Mouse (Mus musculus) heart, postnatal 14 days (tissue): ENCODE measurements at regions not wholly inside any gene's neighbourhood (a gene's known extent, or its start where the extent isn't known, plus 50 kb on each side); places are given as distances from the start of the nearest gene placed in this dataset.
A peak's percentile ranks its signal among the peaks of the same experiment; 100 is the strongest.

Experiments used
- DNase-seq, 2 experiments: peaks; one replicate each; pipeline ENCODE4 v3.0.0; 2021 to 2022
- intact Hi-C: fragments of 180-260 bp; cut with DNase I; formaldehyde crosslinking; loops from one replicate; pipeline ENCODE4 v1.15.1; 2025

GRCm38 (mm10) chr4:55978539-55978938, 446.3 kb upstream of the Klf4 start:
- intact Hi-C loops: no loop called here
- DNase-seq: no peak

DNA sequence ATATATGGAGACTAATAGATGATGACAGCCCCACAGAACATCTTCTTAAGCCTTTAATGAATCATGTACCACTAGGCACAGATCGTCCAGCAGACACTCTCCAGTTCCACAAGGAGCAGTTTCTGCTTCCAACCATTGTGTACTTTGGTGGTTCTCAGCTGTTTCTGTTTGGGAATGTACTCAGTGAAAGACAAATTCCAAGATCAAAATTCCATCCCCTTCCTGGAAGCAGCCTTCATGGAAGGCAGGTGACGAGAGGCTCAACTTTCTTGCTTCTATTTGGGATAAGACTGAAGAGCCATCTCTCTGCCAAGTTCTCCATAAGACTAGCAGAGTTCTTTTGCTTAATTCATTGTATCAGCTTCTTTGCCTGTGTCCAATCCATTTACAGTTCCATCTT, 444.0 kb upstream of the Klf4 start:
- DNase-seq: no peak
- intact Hi-C loops: no loop called here

DNA sequence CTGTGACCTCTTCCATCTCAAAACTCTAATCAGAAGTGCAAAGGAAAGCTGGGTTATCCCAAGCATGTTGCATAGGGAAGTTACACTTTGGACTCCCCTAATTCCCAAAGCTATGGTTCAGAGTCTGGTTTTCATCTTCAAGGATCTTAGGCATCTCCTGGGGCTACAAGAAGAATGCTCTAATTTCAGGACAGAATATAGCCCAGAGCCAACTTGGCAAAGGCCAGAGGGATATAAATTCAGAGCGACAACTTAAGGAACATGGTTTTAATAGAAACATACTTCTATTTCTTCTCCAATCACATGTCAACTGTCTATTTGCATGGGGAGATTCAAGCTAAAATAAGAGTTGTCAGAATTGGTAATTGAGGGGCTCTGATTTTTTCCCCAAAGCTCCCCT, 441.4 kb upstream of the Klf4 start:
- no peak for DNase-seq
- intact Hi-C loops: no loop called here

DNA sequence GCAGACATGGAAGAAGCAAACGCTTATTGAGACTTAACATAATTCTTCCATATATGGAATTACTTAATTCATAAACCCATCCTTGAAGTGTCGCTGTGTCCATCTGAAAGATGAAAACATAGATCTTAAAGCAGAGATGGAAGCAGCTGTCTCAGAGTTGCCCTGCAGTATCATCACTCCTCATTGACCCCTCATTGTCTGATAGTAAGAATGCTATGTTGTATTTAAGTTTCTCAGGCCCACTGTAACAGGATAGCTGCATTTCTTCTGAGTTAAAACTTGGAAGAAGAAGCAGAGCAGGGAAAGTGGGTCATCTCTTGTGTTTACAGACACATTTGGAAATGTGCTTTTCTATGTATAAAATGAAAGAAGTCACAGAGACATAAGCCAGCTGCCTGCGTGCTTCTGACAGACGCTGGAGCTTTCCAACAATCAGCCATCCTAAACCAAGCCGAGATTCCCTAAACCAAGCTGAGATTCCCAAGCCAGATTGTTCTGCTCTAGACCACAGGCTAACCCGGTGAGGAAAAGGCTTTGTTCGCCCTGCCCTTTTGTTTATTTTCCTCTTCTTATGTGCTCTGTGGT, 440.1 kb upstream of the Klf4 start:
- no peak for DNase-seq
- intact Hi-C loops: no loop called here

- DNase-seq: peak in 1 of 2 experiments; percentile 4
- intact Hi-C loops: no loop called here
Observed at GRCm38 (mm10) chr4:55960063-55960462, 427.8 kb upstream of the Klf4 start.

- intact Hi-C loops: no loop called here
Observed at GRCm38 (mm10) chr4:55953701-55954100, 421.4 kb upstream of the Klf4 start.

GRCm38 (mm10) chr4:55952220-55952619, 420.0 kb upstream of the Klf4 start:
- no peak for DNase-seq
- intact Hi-C loops: no loop called here

More at GRCm38 (mm10) chr4:55953701-55954100, 421.4 kb upstream of the Klf4 start:
- DNase-seq: no peak

GRCm38 (mm10) chr4:55941423-55941822, 409.2 kb upstream of the Klf4 start:
- intact Hi-C loops: no loop called here
- DNase-seq: no peak

GRCm38 (mm10) chr4:55938383-55938782, 406.1 kb upstream of the Klf4 start:
- intact Hi-C loops: no loop called here
- DNase-seq: no peak

DNA sequence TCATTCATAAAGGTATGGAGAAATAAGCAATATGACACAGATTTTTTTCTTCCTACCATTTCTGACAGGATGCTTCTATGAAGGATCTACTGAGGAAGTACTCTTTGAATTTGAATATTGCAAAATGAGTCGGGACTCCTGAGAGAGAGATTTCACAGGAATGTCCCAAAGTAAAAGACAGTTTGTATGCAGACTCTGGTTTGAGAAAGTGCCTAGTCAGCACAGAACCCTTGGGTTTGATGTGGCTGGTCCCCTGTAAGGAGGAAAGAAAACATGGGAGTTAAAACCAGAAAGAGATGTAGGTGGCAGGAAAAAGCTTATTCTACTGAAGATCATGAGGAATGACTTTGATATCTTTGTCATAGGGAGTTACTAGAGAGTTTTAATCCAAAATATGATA, 405.6 kb upstream of the Klf4 start:
- no peak for DNase-seq

GRCm38 (mm10) chr4:55929141-55929782, 397.0 kb upstream of the Klf4 start:
- intact Hi-C loops: no loop called here
- DNase-seq: no peak

More for the DNA sequence above, 405.6 kb upstream of the Klf4 start:
- intact Hi-C loops: no loop called here

DNA sequence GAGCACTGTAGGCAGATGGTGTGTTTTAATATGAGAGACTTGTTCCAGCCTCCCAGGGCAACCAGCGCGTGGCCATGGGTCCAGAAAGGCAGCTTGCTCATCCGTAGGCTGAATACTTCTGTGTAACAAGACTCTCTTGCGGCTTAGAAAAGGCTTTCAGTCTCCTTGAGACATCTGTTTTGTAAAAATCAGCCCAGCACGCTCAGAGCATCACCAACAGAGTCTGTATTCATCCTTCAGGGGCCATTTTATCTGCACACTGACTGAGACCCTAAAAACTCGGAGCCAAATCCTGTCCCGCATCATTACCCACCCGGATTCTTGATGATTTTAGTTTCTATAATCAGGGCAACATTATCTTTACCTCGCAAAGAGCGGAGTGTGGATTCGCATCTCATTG, 396.4 kb upstream of the Klf4 start:
- intact Hi-C loops: no loop called here
- DNase-seq: no peak

GRCm38 (mm10) chr4:55928196-55928595, 395.9 kb upstream of the Klf4 start:
- intact Hi-C loops: no loop called here
- DNase-seq: no peak

DNA sequence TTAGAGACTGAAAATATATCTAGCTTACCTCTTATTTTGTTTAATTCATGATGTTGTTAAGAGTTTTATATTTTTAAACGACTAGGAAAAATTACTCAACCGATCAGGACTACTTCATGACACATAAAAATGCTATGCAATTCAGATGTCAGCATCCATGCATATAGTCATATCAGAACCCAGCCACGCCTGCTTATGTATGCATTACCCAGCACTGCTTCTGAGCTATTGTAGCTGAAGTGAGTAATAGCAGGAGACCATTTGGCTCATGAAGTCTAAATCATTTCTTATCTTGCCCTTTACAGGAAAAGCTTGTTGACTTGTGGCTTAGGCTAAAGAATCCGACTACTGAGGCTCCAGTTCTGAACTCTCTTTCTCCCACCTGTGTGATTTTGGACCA, 395.1 kb upstream of the Klf4 start:
- intact Hi-C loops: no loop called here
- DNase-seq: no peak

DNA sequence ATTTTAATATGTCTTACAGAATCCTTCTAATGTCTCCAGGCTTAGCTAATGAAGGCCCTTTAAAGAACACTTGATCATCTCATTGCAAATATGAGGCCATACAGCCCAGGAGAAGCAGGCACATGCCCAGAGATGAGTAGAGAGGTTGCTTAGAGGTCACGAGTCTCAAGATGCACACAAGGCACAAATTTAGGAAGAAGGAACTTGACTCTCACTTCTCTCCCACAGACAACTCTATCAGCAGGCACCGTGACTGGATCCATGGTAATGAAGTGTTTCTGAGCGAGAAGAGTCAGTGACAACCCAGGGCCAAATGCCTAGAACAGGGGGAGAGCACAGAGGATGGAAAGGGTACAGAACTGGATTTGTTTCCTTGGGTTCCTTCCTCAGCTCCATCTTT, 392.7 kb upstream of the Klf4 start:
- intact Hi-C loops: no loop called here
- no peak for DNase-seq

GRCm38 (mm10) chr4:55921217-55921616, 389.0 kb upstream of the Klf4 start:
- DNase-seq: no peak
- intact Hi-C loops: no loop called here

DNA sequence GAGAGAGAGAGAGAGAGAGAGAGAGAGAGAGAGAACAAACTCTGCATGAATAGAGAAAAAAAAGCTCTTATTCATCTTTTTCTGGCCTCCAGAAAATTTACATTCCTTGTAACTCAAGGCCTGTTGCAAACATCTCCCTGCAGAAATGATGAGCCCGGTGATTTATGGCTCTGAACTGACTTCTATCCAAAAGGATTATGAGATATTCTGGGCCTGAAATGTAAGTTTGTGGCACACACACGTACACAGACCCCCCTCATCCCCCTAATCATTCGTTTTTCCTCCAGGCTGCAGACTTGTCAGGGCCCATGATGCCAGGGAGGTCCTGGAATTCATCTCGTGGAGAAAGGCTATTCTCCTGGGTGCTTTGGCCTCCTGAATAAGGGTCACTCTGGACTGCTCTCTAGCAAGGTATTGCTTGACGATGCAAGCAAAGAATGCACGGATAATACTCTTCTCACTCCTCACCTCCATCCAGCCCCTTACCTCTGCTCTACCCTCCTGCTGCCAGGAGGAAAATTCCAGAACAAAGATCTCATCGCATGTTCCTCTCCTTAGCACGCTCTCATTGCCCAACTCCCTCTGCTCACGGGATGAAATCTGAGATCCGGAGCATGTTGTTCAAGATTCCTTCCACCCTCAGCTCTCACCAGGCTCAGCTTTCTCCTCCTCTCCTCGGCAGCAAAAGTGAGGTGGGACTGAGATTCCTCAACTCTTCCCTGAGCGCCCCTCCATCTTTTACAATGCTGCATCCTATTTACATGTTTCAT, 362.0 kb upstream of the Klf4 start:
- DNase-seq: no peak

GRCm38 (mm10) chr4:55891656-55892055, 359.4 kb upstream of the Klf4 start:
- DNase-seq: no peak
- intact Hi-C loops: no loop called here

More for the DNA sequence above, 362.0 kb upstream of the Klf4 start:
- intact Hi-C loops: no loop called here

DNA sequence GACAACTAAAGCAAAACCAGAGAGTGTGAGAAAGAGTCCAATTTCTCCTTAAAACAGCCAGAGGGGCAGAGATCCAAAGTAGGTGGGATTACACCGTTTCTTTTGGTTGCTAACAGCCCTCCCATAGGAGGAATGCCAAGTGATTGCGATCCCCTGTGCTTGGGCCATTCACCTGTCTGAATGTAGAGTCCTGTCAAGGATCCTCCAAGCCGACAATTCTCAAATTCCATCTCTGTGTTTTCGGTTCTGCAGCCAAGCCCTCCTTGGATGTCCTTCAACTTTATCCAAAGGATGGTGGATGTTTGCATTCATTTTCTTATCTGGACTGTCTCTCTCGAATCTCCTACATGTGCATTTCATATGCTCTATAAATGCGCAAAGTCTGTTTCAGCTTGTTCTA, 355.3 kb upstream of the Klf4 start:
- intact Hi-C loops: no loop called here
- no peak for DNase-seq

DNA sequence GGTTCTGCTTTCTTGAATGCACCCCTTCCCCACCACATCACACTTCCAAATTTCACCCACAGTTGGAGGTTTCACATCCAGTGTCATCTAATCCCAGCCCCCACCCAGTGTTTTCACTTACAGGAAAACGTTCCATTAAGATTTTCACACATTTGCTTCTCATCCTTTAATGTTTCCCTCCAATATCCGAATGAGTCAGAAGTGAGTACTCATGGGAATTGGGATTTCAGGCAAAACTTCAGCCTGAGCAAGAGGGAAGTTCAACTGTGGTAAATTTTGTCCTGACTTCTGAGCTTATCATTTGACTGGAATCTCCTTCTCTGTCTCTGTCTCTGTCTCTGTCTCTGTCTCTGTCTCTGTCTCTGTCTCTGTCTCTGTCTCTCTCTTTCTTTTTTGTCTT, 350.3 kb upstream of the Klf4 start:
- intact Hi-C loops: no loop called here
- no peak for DNase-seq

GRCm38 (mm10) chr4:55875304-55875703, 343.0 kb upstream of the Klf4 start:
- intact Hi-C loops: no loop called here

DNA sequence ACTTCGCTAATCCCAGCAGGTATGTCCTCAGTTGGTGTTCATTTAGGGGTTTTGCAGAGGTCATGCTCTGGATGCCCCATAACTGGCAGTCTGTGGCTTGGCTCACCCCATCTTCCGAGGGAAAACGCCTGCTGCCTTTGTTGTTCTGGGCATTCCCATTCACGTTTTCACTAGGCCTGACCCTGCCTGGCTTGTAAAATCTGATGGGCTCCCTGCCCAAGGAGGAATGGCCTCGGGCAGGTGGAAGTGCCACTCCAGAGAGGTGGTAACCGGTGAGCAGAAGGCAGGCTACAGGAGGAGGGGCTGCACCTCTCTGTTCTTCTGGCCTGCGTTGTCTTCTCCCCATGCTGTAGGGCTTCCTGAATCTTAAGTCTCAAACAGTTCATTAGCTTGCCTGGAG, 342.6 kb upstream of the Klf4 start:
- peak in 1 of 2 experiments; percentile 1 for DNase-seq
- intact Hi-C loops: no loop called here

More at GRCm38 (mm10) chr4:55875304-55875703, 343.0 kb upstream of the Klf4 start:
- peak; percentile 68 to 80 for DNase-seq
